Mouse (Mus musculus): ENCODE data around the gene Tmem135. TPM values are rescaled to one million over a fixed set of nuclear protein-coding genes. Genes with fewer than 3 reads are reported as not detected.
A peak's percentile ranks its signal among the peaks of the same experiment; 100 is the strongest.

Tmem135 gene
- polyA plus RNA-seq, 1 experiment from 2014 or later: 15.1 TPM

DNA sequence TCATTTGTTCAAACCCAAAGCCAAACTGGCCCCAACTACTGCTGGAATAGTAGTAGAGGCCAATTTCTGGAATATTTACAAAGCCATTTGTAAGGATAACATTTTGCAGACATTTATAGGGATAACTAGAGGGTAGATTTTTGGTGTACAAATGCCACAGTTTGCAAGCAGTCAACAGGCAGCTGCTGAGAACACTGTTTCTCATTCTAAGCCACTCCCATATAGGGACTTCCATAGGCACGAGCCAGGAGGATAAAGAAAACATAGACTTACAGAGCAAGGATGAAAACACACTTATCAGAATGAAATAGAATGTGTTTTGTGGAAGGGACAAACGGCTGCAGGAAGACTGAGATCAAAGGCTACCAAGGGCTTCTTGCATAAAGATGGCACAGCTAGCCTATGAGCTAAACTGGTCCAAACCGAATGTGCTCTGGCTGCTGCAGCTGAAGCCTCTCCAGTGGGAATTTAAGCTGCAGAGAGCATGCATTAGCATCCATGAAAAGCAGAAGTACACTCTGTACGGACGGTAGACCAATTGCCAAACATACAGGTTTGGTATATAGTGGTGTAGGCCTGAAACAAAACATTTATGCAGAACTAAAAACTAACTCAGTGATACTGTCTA is 269.0 kb downstream of the Tmem135 start:
- H3K27me3 ChIP-seq (ENCODE audit: control insufficient read depth, insufficient read depth, low read length): no peaks in the 10 kb centered on the region
- H3K4me1 ChIP-seq (ENCODE audit: control insufficient read depth, insufficient read depth, low read length): no peaks in the 10 kb centered on the region
- no peaks in the 10 kb centered on the region for H3K9me3 ChIP-seq (ENCODE audit: control insufficient read depth, low read length)
- no peak overlapping the region for H3K4me3 ChIP-seq (ENCODE audit: low read depth, low read length)
- H3K9ac ChIP-seq (ENCODE audit: low read length): no peak overlapping the region
- ATAC-seq (ENCODE audit: low FRiP score) (no peak), DNase-seq (ENCODE audit: low spot score, missing footprints) (no peak)
- no peak overlapping the region for H3K27ac ChIP-seq (ENCODE audit: low read depth, low read length)
- H3K4me2 ChIP-seq: no peak overlapping the region
- H3K36me3 ChIP-seq (ENCODE audit: control insufficient read depth, insufficient read depth, low read length): no peaks in the 10 kb centered on the region
- 80% methylated on average over 5 of the region's 5 CpGs for WGBS

DNA sequence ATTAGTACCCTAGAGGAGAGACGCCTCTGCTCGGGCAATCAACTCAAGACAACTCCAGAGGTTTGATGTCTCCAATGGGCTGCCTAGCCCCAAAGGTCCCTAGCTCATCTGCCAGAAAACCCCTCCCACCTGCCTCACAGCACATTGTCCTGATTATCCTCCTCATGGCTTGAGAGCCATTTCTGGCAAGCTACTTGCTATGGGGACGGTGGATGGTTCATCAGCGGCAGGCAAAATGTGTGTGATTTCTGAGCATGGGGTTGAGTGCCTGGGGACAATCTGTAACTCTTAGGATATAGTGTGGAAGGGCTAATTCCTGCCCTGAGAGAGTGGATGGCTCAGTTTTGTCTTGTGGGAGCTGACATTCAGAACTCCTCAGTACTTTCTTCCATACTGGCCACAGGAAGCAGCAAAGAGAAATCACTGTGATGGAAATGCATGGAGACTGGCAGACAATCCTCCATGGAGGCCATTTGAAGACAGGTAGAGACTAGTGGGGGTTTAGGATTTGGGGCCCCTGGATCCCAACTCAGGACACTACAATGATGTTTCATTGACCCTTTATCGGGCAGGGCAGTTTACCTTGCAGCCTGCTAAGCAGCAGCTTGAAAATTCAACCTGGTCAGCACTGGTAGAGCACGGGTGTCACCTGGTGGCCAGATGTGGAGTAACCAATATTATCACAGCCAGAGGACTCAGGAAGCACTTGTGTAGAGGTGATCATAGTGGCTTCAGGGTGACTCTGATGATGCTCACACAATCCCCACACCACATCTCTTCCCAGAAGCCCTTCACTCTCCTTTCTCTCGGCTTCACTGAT is 277.7 kb downstream of the Tmem135 start:
- WGBS: 62% methylated on average over 7 of the region's 7 CpGs
- Histone ChIP-seq H3K36me3 (ENCODE audit: control insufficient read depth, insufficient read depth, low read length) (no peaks in the 10 kb centered on the region), H3K4me3 (ENCODE audit: low read depth, low read length) (no peak overlapping the region), H3K4me1 (ENCODE audit: control insufficient read depth, insufficient read depth, low read length) (no peaks in the 10 kb centered on the region), H3K4me2 (no peak overlapping the region), H3K9me3 (ENCODE audit: control insufficient read depth, low read length) (no peaks in the 10 kb centered on the region), H3K27ac (ENCODE audit: low read depth, low read length) (no peak overlapping the region), H3K9ac (ENCODE audit: low read length) (no peak overlapping the region), H3K27me3 (ENCODE audit: control insufficient read depth, insufficient read depth, low read length) (no peaks in the 10 kb centered on the region)
- DNase-seq (ENCODE audit: low spot score, missing footprints) (peak; percentile 93), ATAC-seq (ENCODE audit: low FRiP score) (peak; percentile 90)

DNA sequence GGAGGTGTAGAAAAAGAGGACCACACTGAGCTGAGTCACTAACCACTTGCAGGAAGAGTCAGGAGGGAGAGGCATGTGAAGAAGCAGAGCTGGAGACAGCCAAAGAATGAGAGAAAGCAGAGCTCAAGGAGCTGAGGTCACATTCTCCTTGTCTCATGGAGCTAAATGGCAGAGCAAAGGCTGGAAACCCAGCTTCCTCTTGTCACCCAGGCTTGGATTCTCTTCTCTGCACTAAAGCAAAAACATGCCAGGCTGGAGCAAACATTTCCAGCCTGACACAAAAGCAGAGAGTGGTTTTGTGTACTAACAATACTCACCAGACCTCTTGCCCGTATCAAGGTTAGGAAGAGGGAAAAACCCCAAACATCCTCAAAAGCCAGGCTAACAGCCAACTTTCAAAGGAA is 287.8 kb downstream of the Tmem135 start:
- Histone ChIP-seq H3K9me3 (ENCODE audit: control insufficient read depth, low read length) (no peaks in the 10 kb centered on the region), H3K4me2 (no peak overlapping the region), H3K36me3 (ENCODE audit: control insufficient read depth, insufficient read depth, low read length) (no peaks in the 10 kb centered on the region), H3K4me3 (ENCODE audit: low read depth, low read length) (no peak overlapping the region), H3K9ac (ENCODE audit: low read length) (no peak overlapping the region), H3K27me3 (ENCODE audit: control insufficient read depth, insufficient read depth, low read length) (no peaks in the 10 kb centered on the region), H3K27ac (ENCODE audit: low read depth, low read length) (no peak overlapping the region), H3K4me1 (ENCODE audit: control insufficient read depth, insufficient read depth, low read length) (no peaks in the 10 kb centered on the region)
- WGBS: 59% methylated on average over 1 of the region's 1 CpGs
- DNase-seq (ENCODE audit: low spot score, missing footprints) (no peak), ATAC-seq (ENCODE audit: low FRiP score) (no peak)

DNA sequence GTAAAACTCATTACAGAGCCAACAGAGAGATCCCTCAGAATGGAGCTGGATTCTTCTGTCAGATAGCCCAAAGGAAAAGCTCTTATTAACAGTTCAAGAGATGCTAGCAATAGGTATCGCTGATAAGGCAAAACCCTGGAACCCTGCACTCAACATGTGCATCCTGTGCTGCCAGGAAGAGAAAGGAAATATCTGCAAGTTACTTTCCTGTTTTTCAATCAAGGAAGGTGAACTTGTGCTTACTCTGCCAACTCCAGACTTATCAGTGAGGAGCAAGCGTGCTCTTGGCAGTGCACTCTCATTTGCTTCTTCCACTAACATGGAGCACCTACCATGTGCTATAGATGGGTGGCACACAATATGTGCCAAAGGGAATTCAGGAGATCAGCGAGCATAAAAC is 288.4 kb downstream of the Tmem135 start:
- ATAC-seq (ENCODE audit: low FRiP score): no peak

DNA sequence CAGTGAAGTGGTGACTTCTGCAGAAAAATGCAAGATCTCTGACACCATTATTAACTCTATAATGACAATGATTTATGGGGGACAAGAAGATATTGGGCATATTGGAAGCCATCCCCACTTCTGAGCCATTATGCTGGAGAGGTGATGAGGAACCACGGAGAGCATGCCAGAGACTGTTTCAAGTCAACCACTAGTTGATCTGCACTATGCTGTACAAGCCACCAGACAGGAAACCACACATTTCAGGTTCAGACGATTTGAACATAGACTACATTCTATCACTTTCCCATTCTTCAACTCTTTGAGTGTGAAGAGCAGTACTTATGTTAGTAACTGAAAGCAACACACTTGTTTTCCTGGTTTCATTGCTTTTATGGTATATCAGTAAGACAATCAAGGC is 297.6 kb downstream of the Tmem135 start:
- no peak for ATAC-seq (ENCODE audit: low FRiP score)
- DNase-seq (ENCODE audit: low spot score, missing footprints): no peak
- H3K4me2 ChIP-seq: no peak overlapping the region
- no peak overlapping the region for H3K27ac ChIP-seq (ENCODE audit: low read depth, low read length)
- no peaks in the 10 kb centered on the region for H3K9me3 ChIP-seq (ENCODE audit: control insufficient read depth, low read length)
- 93% methylated on average over 2 of the region's 2 CpGs for WGBS
- no peaks in the 10 kb centered on the region for H3K36me3 ChIP-seq (ENCODE audit: control insufficient read depth, insufficient read depth, low read length)
- H3K27me3 ChIP-seq (ENCODE audit: control insufficient read depth, insufficient read depth, low read length): no peaks in the 10 kb centered on the region
- H3K4me3 ChIP-seq (ENCODE audit: low read depth, low read length): no peak overlapping the region
- no peak overlapping the region for H3K9ac ChIP-seq (ENCODE audit: low read length)
- no peaks in the 10 kb centered on the region for H3K4me1 ChIP-seq (ENCODE audit: control insufficient read depth, insufficient read depth, low read length)

More for the DNA sequence above, 288.4 kb downstream of the Tmem135 start:
- Histone ChIP-seq H3K27me3 (ENCODE audit: control insufficient read depth, insufficient read depth, low read length) (no peaks in the 10 kb centered on the region), H3K27ac (ENCODE audit: low read depth, low read length) (no peak overlapping the region), H3K9me3 (ENCODE audit: control insufficient read depth, low read length) (no peaks in the 10 kb centered on the region), H3K9ac (ENCODE audit: low read length) (no peak overlapping the region), H3K4me3 (ENCODE audit: low read depth, low read length) (no peak overlapping the region), H3K36me3 (ENCODE audit: control insufficient read depth, insufficient read depth, low read length) (no peaks in the 10 kb centered on the region), H3K4me1 (ENCODE audit: control insufficient read depth, insufficient read depth, low read length) (no peaks in the 10 kb centered on the region), H3K4me2 (no peak overlapping the region)
- no peak for DNase-seq (ENCODE audit: low spot score, missing footprints)
- 86% methylated on average over 3 of the region's 3 CpGs for WGBS

DNA sequence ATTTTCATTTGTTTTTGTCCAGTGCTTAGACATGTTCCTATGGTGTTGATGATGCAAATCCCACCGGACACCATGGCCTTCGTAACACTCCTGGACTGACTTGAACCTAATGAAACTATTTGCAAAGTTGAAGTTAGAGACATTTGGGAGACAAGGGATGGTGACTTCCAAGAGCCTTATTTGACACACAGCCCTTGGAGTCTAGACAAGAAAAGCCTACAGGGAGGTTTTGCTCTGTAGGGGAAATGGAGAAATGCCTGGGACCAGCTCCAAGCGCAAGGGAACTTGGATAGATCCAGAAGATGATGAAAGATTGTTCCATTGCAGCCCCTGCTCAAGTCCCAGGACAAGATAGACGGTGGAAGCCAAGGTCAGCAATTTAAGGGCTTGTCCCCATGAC is 304.3 kb downstream of the Tmem135 start:
- H3K9ac ChIP-seq (ENCODE audit: low read length): no peak overlapping the region
- H3K4me1 ChIP-seq (ENCODE audit: control insufficient read depth, insufficient read depth, low read length): no peaks in the 10 kb centered on the region
- H3K27ac ChIP-seq (ENCODE audit: low read depth, low read length): no peak overlapping the region
- DNase-seq (ENCODE audit: low spot score, missing footprints): no peak
- no peaks in the 10 kb centered on the region for H3K9me3 ChIP-seq (ENCODE audit: control insufficient read depth, low read length)
- H3K36me3 ChIP-seq (ENCODE audit: control insufficient read depth, insufficient read depth, low read length): no peaks in the 10 kb centered on the region
- no peak overlapping the region for H3K4me2 ChIP-seq
- no peaks in the 10 kb centered on the region for H3K27me3 ChIP-seq (ENCODE audit: control insufficient read depth, insufficient read depth, low read length)
- ATAC-seq (ENCODE audit: low FRiP score): no peak
- 91% methylated on average over 4 of the region's 4 CpGs for WGBS
- H3K4me3 ChIP-seq (ENCODE audit: low read depth, low read length): no peak overlapping the region

Small RNAs within 50 kb of the gene (microRNA-seq; reads per million reads assigned to microRNA genes)
- not detected for gene Gm22171
- gene Gm24659: not detected

Other genes with a start within 250 kb of the Tmem135 start
- gene Fzd4, start 133 bp upstream of the Tmem135 start, polyA plus RNA-seq (2014; fragmentation: Nextera tagmentation; extraction: Ambion mirVana): 2.0 and 2.6 TPM in 2 replicates
- 34.9 and 36.1 TPM in 2 replicates for gene Prss23, start 123.0 kb upstream of the Tmem135 start, polyA plus RNA-seq (2014; fragmentation: Nextera tagmentation; extraction: Ambion mirVana)
- 0.84 and 0.86 TPM in 2 replicates for gene Me3, start 228.2 kb upstream of the Tmem135 start, polyA plus RNA-seq (2014; fragmentation: Nextera tagmentation; extraction: Ambion mirVana)